18 mouse cellular contexts compared by ENCODE assay signal in genomic region chr5:148818746-148819145, GRCm38 (mm10).
DNase-seq lines count a peak whose midpoint lies in the region; ATAC-seq and TF ChIP-seq lines count a peak whose summit lies in the region.
"Had no signal": no experiment of that assay in that cellular context is flagged by ENCODE, and none has a peak within 500 bp of the region (broad histone marks: within the 10 kb centered on the region; RNA-seq: fewer than 3 reads in every experiment).

No protein-coding gene starts in this region.

- no peaks in the 10 kb centered on the region for H3K79me2 ChIP-seq in MEL (ENCODE audit: control insufficient read depth, insufficient read depth, low read length, poor library complexity)

- TF ChIP-seq RAD21 in MEL (IDR thresholded peaks at IDR 0.05; ENCODE audit: low read depth, low read length), result no peak

- H3K4me3 ChIP-seq in heart, embryonic 11.5 days (ENCODE audit: low read depth, low read length), result no peak overlapping the region
- H3K4me3 ChIP-seq in MEL (ENCODE audit: control insufficient read depth in 1 of 2, insufficient read depth in 1 of 2, low read depth in 2 of 2, low read length in 2 of 2), result no peak overlapping the region; a peak in 1 of 4 replicates
- H3K4me3 ChIP-seq: embryonic facial prominence, embryonic 10.5 days; forebrain, embryonic 13.5 days; heart, adult 2 months; hindbrain, embryonic 13.5 days had no signal

- DNase-seq in heart, postnatal 4 days, result no peak
- DNase-seq in 416B (ENCODE audit: low read depth), result peak; percentile 35
- peak; percentile 44 for DNase-seq in MEL (ENCODE audit: low read depth, low spot score)
- peak; percentile 80 for DNase-seq in adrenal gland, postnatal 14 days
- no peak for DNase-seq in kidney, adult 8-10 months
- DNase-seq in layer of hippocampus, adult 18-20 months (ENCODE audit: low spot score in 2 of 2), result no peak
- no peak for DNase-seq in layer of hippocampus, postnatal 36 days
- DNase-seq: cerebellum, adult 2 months; forebrain, postnatal 0 days; gastrocnemius, postnatal 14 days; heart, postnatal 10 days had no signal

- H3K27ac ChIP-seq in heart, embryonic 11.5 days (ENCODE audit: low read depth, low read length), result 0 out of 2 replicates have a peak overlapping the region, but pooled peaks have one; percentile 15
- H3K27ac ChIP-seq in MEL (ENCODE audit: control insufficient read depth, low read depth, low read length), result no peak overlapping the region
- H3K27ac ChIP-seq: embryonic facial prominence, embryonic 10.5 days; forebrain, embryonic 13.5 days; heart, adult 2 months; hindbrain, embryonic 13.5 days; hindbrain, postnatal 0 days had no signal

- no peak for TF ChIP-seq CTCF in MEL (IDR thresholded peaks at IDR 0.05 in 2 of 3, conservative IDR thresholded peaks at IDR 0.05 in 1 of 3; ENCODE audit: control insufficient read depth in 1 of 3, insufficient read depth in 1 of 3, low read depth in 2 of 3, low read length in 3 of 3, poor library complexity in 1 of 3, severe bottlenecking in 1 of 3)

- no peak for TF ChIP-seq POLR2A in MEL (IDR thresholded peaks at IDR 0.05; ENCODE audit: control insufficient read depth in 1 of 2, insufficient read depth in 1 of 2, low read depth in 1 of 2, low read length in 2 of 2, poor library complexity in 1 of 2)

- H3K27me3 ChIP-seq in heart, embryonic 11.5 days (ENCODE audit: control insufficient read depth, insufficient read depth, low read length), result no peaks in the 10 kb centered on the region
- H3K27me3 ChIP-seq in MEL (ENCODE audit: control insufficient read depth in 1 of 2, insufficient read depth in 2 of 2, low read length in 2 of 2), result no peaks in the 10 kb centered on the region
- H3K27me3 ChIP-seq: forebrain, embryonic 13.5 days had no signal

- H3K36me3 ChIP-seq in heart, embryonic 11.5 days (ENCODE audit: control insufficient read depth, insufficient read depth, low read length), result no peaks in the 10 kb centered on the region
- peaks cover 0 to 18% of the 10 kb centered on the region in 2 experiments; a peak in 2 of 4 replicates for H3K36me3 ChIP-seq in MEL (ENCODE audit: control insufficient read depth in 1 of 2, insufficient read depth in 2 of 2, low read length in 2 of 2)
- H3K36me3 ChIP-seq: embryonic facial prominence, embryonic 10.5 days; hindbrain, embryonic 13.5 days had no signal

- ATAC-seq in heart, embryonic 11.5 days (replicated peaks; ENCODE audit: insufficient number of reproducible peaks, low FRiP score, low TSS enrichment), result no peak
- ATAC-seq: forebrain, embryonic 13.5 days; forebrain, postnatal 0 days; hindbrain, postnatal 0 days; Patski had no signal

- H3K9me3 ChIP-seq in heart, embryonic 11.5 days (replicated peaks; ENCODE audit: control insufficient read depth, low read length), result no peaks in the 10 kb centered on the region
- no peaks in the 10 kb centered on the region for H3K9me3 ChIP-seq in MEL (replicated peaks; ENCODE audit: insufficient read depth, low read length)
- H3K9me3 ChIP-seq: embryonic facial prominence, embryonic 10.5 days; forebrain, embryonic 13.5 days; hindbrain, embryonic 13.5 days had no signal

- no peak for TF ChIP-seq EP300 in MEL (IDR thresholded peaks at IDR 0.05; ENCODE audit: low read depth in 1 of 2, low read length in 2 of 2)

- H3K9ac ChIP-seq in heart, embryonic 11.5 days (ENCODE audit: low read depth, low read length), result no peak overlapping the region
- peak overlapping the region; percentile 21; the same call in 1 of the 2 replicates for H3K9ac ChIP-seq in MEL (ENCODE audit: control insufficient read depth, low read depth, low read length, poor library complexity, severe bottlenecking)
- H3K9ac ChIP-seq: forebrain, embryonic 13.5 days; forebrain, postnatal 0 days; hindbrain, embryonic 13.5 days had no signal

- WGBS in heart, embryonic 11.5 days (ENCODE audit: insufficient replicate concordance), result 16% methylated on average over 2 of the region's 2 CpGs

- H3K4me1 ChIP-seq in heart, embryonic 11.5 days (ENCODE audit: control insufficient read depth, insufficient read depth, low read length), result peaks cover 13% of the 10 kb centered on the region
- peaks cover 10 to 25% of the 10 kb centered on the region in 2 experiments for H3K4me1 ChIP-seq in MEL (ENCODE audit: control insufficient read depth in 1 of 2, insufficient read depth in 2 of 2, low read length in 2 of 2)

- H3K4me2 ChIP-seq in heart, embryonic 11.5 days, result no peak overlapping the region
- H3K4me2 ChIP-seq: forebrain, embryonic 13.5 days; hindbrain, embryonic 13.5 days had no signal

TF ChIP-seq in MEL, 35 proteins besides CTCF, POLR2A, EP300 and RAD21:
- TF ChIP-seq MYC (IDR thresholded peaks at IDR 0.05; ENCODE audit: low read depth, low read length) (no peak), ETS1 (IDR thresholded peaks at IDR 0.05; ENCODE audit: low read depth, low read length) (no peak), CHD1 (IDR thresholded peaks at IDR 0.05; ENCODE audit: low read depth, low read length) (no peak), KAT2A (conservative IDR thresholded peaks at IDR 0.05; ENCODE audit: low read depth, low read length) (no peak), NELFE (IDR thresholded peaks at IDR 0.05; ENCODE audit: low read depth, low read length) (no peak), MAX (IDR thresholded peaks at IDR 0.05; ENCODE audit: low read length) (no peak), ELF1 (IDR thresholded peaks at IDR 0.05; ENCODE audit: low read depth, low read length) (no peak), CHD2 (IDR thresholded peaks at IDR 0.05; ENCODE audit: low read length) (no peak), ZC3H11A (IDR thresholded peaks at IDR 0.05; ENCODE audit: low read depth, low read length) (no peak), MAFK (IDR thresholded peaks at IDR 0.05; ENCODE audit: borderline replicate concordance, low read depth, low read length) (no peak), ZKSCAN1 (IDR thresholded peaks at IDR 0.05; ENCODE audit: low read depth, low read length) (no peak), TCF12 (IDR thresholded peaks at IDR 0.05; ENCODE audit: low read depth, low read length) (no peak), E2F4 (IDR thresholded peaks at IDR 0.05; ENCODE audit: borderline replicate concordance, low read depth, low read length) (no peak)

Comparison
In these comparisons a context has a peak if more than half of its experiments do, and no peak if none do; other contexts are left out.
1. DNase-seq: peak in 416B (single experiment), MEL (single experiment) and adrenal gland, postnatal 14 days (single experiment); none in heart, postnatal 4 days (single experiment), kidney, adult 8-10 months (0 of 2), layer of hippocampus, adult 18-20 months (0 of 2) and layer of hippocampus, postnatal 36 days (0 of 2).